Mouse (Mus musculus) Muller cell, postnatal 12 days (primary cell): Measurements from ENCODE around the gene Sgms1.

Experiments
- DNase-seq: peaks from one replicate; pipeline ENCODE4 v3.0.0-alpha.2; 2015; ENCODE audit errors: inconsistent ontology term

Gene Sgms1

GRCm38 (mm10) chr19:32180756-32181674 is 208.5 kb downstream of the Sgms1 start:
- DNase-seq: no peak

GRCm38 (mm10) chr19:32179978-32180413 is 209.5 kb downstream of the Sgms1 start:
- DNase-seq: no peak

- DNase-seq: no peak
These were observed 210.0 kb downstream of the Sgms1 start for GRCm38 (mm10) chr19:32179514-32179913.

- DNase-seq: no peak
These were observed 211.4 kb downstream of the Sgms1 start for GRCm38 (mm10) chr19:32178161-32178560.

- no peak for DNase-seq
These were observed 213.1 kb downstream of the Sgms1 start for GRCm38 (mm10) chr19:32176458-32176857.

- no peak for DNase-seq
These were observed 213.5 kb downstream of the Sgms1 start for GRCm38 (mm10) chr19:32175991-32176390.

- no peak for DNase-seq
These were observed 214.5 kb downstream of the Sgms1 start for GRCm38 (mm10) chr19:32175013-32175412.

- no peak for DNase-seq
These were observed 215.0 kb downstream of the Sgms1 start for GRCm38 (mm10) chr19:32174561-32174960.

GRCm38 (mm10) chr19:32173522-32174184 is 215.9 kb downstream of the Sgms1 start:
- no peak for DNase-seq

GRCm38 (mm10) chr19:32172511-32172981 is 217.0 kb downstream of the Sgms1 start:
- DNase-seq: no peak

GRCm38 (mm10) chr19:32171981-32172380 is 217.5 kb downstream of the Sgms1 start:
- no peak for DNase-seq

GRCm38 (mm10) chr19:32169634-32170540 is 219.6 kb downstream of the Sgms1 start:
- DNase-seq: peak; percentile 47

- DNase-seq: no peak
These were observed 221.5 kb downstream of the Sgms1 start for GRCm38 (mm10) chr19:32168031-32168430.

- DNase-seq: no peak
These were observed 222.5 kb downstream of the Sgms1 start for GRCm38 (mm10) chr19:32166823-32167605.

- DNase-seq: no peak
These were observed 223.8 kb downstream of the Sgms1 start for GRCm38 (mm10) chr19:32165711-32166110.

GRCm38 (mm10) chr19:32164128-32164527 is 225.4 kb downstream of the Sgms1 start:
- no peak for DNase-seq

- no peak for DNase-seq
These were observed 229.6 kb downstream of the Sgms1 start for GRCm38 (mm10) chr19:32159944-32160343.

- DNase-seq: no peak
These were observed 230.3 kb downstream of the Sgms1 start for GRCm38 (mm10) chr19:32159168-32159567.

- no peak for DNase-seq
These were observed 232.5 kb downstream of the Sgms1 start for GRCm38 (mm10) chr19:32157045-32157444.

GRCm38 (mm10) chr19:32152529-32152928 is 237.0 kb downstream of the Sgms1 start:
- DNase-seq: no peak

- DNase-seq: no peak
These were observed 240.8 kb downstream of the Sgms1 start for GRCm38 (mm10) chr19:32148710-32149109.
